Mouse (Mus musculus) liver, embryonic 14.5 days (tissue): ENCODE data around the gene Sdc3. TPM values are rescaled to one million over a fixed set of nuclear protein-coding genes. Genes with fewer than 3 reads are reported as not detected.

Experiments
- ATAC-seq: fragments of 200-750 bp; cut with Nextera tagmentation; 2 replicates; pipeline ENCODE4 v1.8.0; 2017; ENCODE audit warnings: moderate number of reproducible peaks, mild to moderate bottlenecking, moderate library complexity; ENCODE audit not compliant: insufficient read depth
- DNase-seq, 3 experiments: peaks; one replicate each; pipeline ENCODE4 v3.0.0-alpha.2; 2012 to 2013; ENCODE audit warnings: low read depth in 3 of 3, low spot score in 3 of 3
- H3K27ac ChIP-seq: fragments of 300-500 bp; sonication (generic); 2 replicates; pipeline ENCODE4 v1.5.1; 2014; ENCODE audit warnings: moderate library complexity, mild to moderate bottlenecking, control low read depth, inconsistent platforms
- H3K27me3 ChIP-seq: fragments of 300-500 bp; sonication (generic); 2 replicates; pipeline ENCODE4 v1.6.1; 2014; ENCODE audit warnings: mild to moderate bottlenecking, low read length, moderate library complexity; ENCODE audit not compliant: control insufficient read depth, insufficient read depth
- H3K36me3 ChIP-seq: fragments of 300-500 bp; sonication (generic); replicated peaks from 2 replicates; pipeline ENCODE4 v1.6.1; 2014; ENCODE audit warnings: low read depth; ENCODE audit not compliant: control insufficient read depth, insufficient read depth
- H3K4me1 ChIP-seq, 2 experiments: fragments of 200-500 bp in 1 of 2; fragments of 300-500 bp in 1 of 2; sonication (generic) in 1 of 2; replicated peaks; 2 replicates each; pipeline ENCODE4 v1.6.1; 2012 to 2014; ENCODE audit warnings: antibody characterized with exemption in 1 of 2, inconsistent platforms in 1 of 2, low read length in 1 of 2; ENCODE audit not compliant: control insufficient read depth in 2 of 2, insufficient read depth in 2 of 2
- H3K4me2 ChIP-seq: fragments of 300-500 bp; sonication (generic); 2 replicates; pipeline ENCODE4 v1.6.1; 2014; ENCODE audit warnings: low read depth, mild to moderate bottlenecking, control low read depth, moderate library complexity
- H3K4me3 ChIP-seq, 2 experiments: fragments of 200-500 bp in 1 of 2; fragments of 300-500 bp in 1 of 2; sonication (generic) in 1 of 2; 2 replicates each; pipeline ENCODE4 v1.5.1; 2012 to 2014; ENCODE audit warnings: low read depth in 2 of 2, low read length in 2 of 2, mild to moderate bottlenecking in 2 of 2, control low read depth in 1 of 2, inconsistent platforms in 1 of 2, moderate library complexity in 1 of 2; ENCODE audit not compliant: insufficient read depth in 1 of 2
- H3K9ac ChIP-seq: fragments of 300-500 bp; sonication (generic); replicated peaks from 2 replicates; pipeline ENCODE4 v1.6.1; 2014; ENCODE audit warnings: mild to moderate bottlenecking, control low read depth, moderate library complexity
- H3K9me3 ChIP-seq: fragments of 300-500 bp; sonication (generic); 2 replicates; pipeline ENCODE4 v1.6.1; 2016; ENCODE audit warnings: low read length, mixed read lengths; ENCODE audit not compliant: control insufficient read depth
- CTCF ChIP-seq: IDR thresholded peaks from 2 replicates; pipeline ENCODE4 v1.5.1; 2016; ENCODE audit warnings: antibody characterized with exemption, low read depth, control low read depth
- EP300 ChIP-seq: IDR thresholded peaks from 2 replicates; pipeline ENCODE4 v1.6.1; 2016; ENCODE audit warnings: antibody characterized with exemption, low read depth
- WGBS: fragments of 180-500 bp; shearing (Covaris S2); extraction: QIAGEN DNeasy Blood & Tissue Kit; methylation state at CpG from one replicate; pipeline ENCODE4 v1.1.7; 2014; ENCODE audit not compliant: insufficient replicate concordance; 5-methylcytosine and 5-hydroxymethylcytosine counted together
- polyA plus RNA-seq, 2 experiments: library from polyadenylated mRNA; depleted of rRNA in 1 of 2; stranded (reverse) in 1 of 2; unstranded in 1 of 2; fragments of >200 nt; fragmentation: Nextera tagmentation in 1 of 2; extraction: Ambion mirVana in 1 of 2; gene quantifications; 2 replicates each; pipeline versions ENCODE4 v1.2.1 to v1.2.3; 2012 to 2014

Gene Sdc3
- polyA plus RNA-seq, 2 experiments: 4.4 to 7.3 TPM

- no peaks in the 10 kb centered on the region for H3K4me1 ChIP-seq
- WGBS: 84% methylated on average over 7 of the region's 7 CpGs
- no peaks in the 10 kb centered on the region for H3K9me3 ChIP-seq
- H3K9ac ChIP-seq: no peak overlapping the region
- H3K27ac ChIP-seq: no peak overlapping the region
- ATAC-seq: no peak
- DNase-seq: no peak
- no peak overlapping the region for H3K4me2 ChIP-seq
- TF ChIP-seq EP300: no peak
- TF ChIP-seq CTCF: no peak
- peaks cover 95% of the 10 kb centered on the region for H3K36me3 ChIP-seq
- H3K4me3 ChIP-seq: no peak overlapping the region
- no peaks in the 10 kb centered on the region for H3K27me3 ChIP-seq
Measured at GRCm38 (mm10) chr4:130752591-130752990, 39.7 kb upstream of the Sdc3 start.

GRCm38 (mm10) chr4:130753755-130754154 lies 38.6 kb upstream of the Sdc3 start:
- no peaks in the 10 kb centered on the region for H3K27me3 ChIP-seq
- H3K4me3 ChIP-seq: no peak overlapping the region
- H3K9ac ChIP-seq: no peak overlapping the region
- DNase-seq (no peak), ATAC-seq (no peak)
- no peak overlapping the region for H3K4me2 ChIP-seq
- H3K36me3 ChIP-seq: peaks cover 95% of the 10 kb centered on the region
- H3K4me1 ChIP-seq: no peaks in the 10 kb centered on the region
- TF ChIP-seq CTCF: no peak
- TF ChIP-seq EP300: no peak
- H3K9me3 ChIP-seq: no peaks in the 10 kb centered on the region
- WGBS: 79% methylated on average over 5 of the region's 5 CpGs
- H3K27ac ChIP-seq: no peak overlapping the region

DNA sequence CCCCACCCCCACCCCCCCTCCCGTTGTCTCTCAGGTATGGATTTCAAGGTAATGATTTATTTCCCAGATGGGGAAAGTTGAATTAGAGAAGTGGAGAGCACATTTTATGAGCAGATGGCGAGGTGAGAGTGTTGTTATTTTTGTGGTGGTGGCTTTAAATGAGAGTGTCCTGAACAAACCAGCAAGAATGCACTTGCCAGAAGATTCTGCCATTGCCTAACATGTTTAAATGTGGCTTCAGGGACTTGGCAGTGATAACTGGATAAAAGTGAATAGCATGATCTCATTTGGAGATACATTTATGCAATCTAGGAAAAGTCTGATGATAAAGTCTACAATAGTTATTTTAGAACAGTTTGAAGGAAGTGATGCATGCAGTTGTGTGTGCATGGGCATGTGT lies 37.6 kb upstream of the Sdc3 start:
- Histone ChIP-seq H3K4me3 (no peak overlapping the region), H3K9ac (no peak overlapping the region), H3K27ac (no peak overlapping the region), H3K36me3 (peaks cover 95% of the 10 kb centered on the region), H3K27me3 (no peaks in the 10 kb centered on the region), H3K4me1 (no peaks in the 10 kb centered on the region), H3K4me2 (no peak overlapping the region), H3K9me3 (no peaks in the 10 kb centered on the region)
- 78% methylated on average over 2 of the region's 2 CpGs for WGBS
- DNase-seq (no peak), ATAC-seq (no peak)
- TF ChIP-seq CTCF (no peak), EP300 (no peak)

DNA sequence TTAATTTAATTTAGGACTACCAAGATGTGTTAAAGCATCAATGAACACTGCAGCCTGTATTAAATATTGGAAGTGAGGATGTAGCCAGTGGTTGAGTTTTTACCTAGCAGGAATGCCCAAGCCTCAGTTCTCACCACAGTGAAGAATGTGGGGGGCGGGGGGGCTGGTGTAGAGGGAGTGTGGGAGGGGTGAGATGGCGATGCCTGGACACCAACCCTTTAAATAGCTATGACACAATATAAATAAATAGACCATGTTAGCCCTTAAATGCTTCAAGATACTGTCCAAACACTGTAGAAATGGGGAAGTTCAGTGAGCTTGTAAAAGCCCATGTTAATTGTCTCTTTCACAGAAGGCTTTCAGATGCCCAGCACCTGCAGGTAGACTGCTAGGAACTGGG lies 32.5 kb upstream of the Sdc3 start:
- no peak overlapping the region for H3K27ac ChIP-seq
- H3K4me2 ChIP-seq: no peak overlapping the region
- ATAC-seq (no peak), DNase-seq (no peak)
- no peaks in the 10 kb centered on the region for H3K27me3 ChIP-seq
- 84% methylated on average over 2 of the region's 2 CpGs for WGBS
- H3K4me3 ChIP-seq: no peak overlapping the region
- no peaks in the 10 kb centered on the region for H3K9me3 ChIP-seq
- peaks cover 90% of the 10 kb centered on the region for H3K36me3 ChIP-seq
- H3K9ac ChIP-seq: no peak overlapping the region
- TF ChIP-seq CTCF (no peak), EP300 (no peak)
- no peaks in the 10 kb centered on the region for H3K4me1 ChIP-seq

- ATAC-seq (no peak), DNase-seq (no peak)
- no peak overlapping the region for H3K4me3 ChIP-seq
- H3K4me2 ChIP-seq: no peak overlapping the region
- no peaks in the 10 kb centered on the region for H3K9me3 ChIP-seq
- no peak overlapping the region for H3K9ac ChIP-seq
- no peaks in the 10 kb centered on the region for H3K27me3 ChIP-seq
- H3K36me3 ChIP-seq: peaks cover 90% of the 10 kb centered on the region
- 83% methylated on average over 5 of the region's 5 CpGs for WGBS
- TF ChIP-seq CTCF: no peak
- no peaks in the 10 kb centered on the region for H3K4me1 ChIP-seq
- no peak overlapping the region for H3K27ac ChIP-seq
Measured at GRCm38 (mm10) chr4:130761809-130762208, 30.5 kb upstream of the Sdc3 start.
